In genomic region chr19:10948416-10948815, GRCm38 (mm10) we compare ENCODE assay signal across 8 mouse cellular contexts. TPM values are rescaled to one million over a fixed set of nuclear protein-coding genes. Genes with fewer than 3 reads are reported as not detected.
DNase-seq lines count a peak whose midpoint lies in the region; ATAC-seq and TF ChIP-seq lines count a peak whose summit lies in the region.

No protein-coding gene starts in this region.

- H3K27ac ChIP-seq in forebrain, embryonic 13.5 days, result no peak overlapping the region
- no peak overlapping the region for H3K27ac ChIP-seq in limb, embryonic 14.5 days (replicated peaks; ENCODE audit: low read depth, low read length)
- H3K27ac ChIP-seq in olfactory bulb, adult 2 months (ENCODE audit: insufficient read depth, low read depth, low read length), result no peak overlapping the region

- peak; percentile 15 for DNase-seq in adrenal gland, postnatal 25 days
- no peak for DNase-seq in adrenal gland, adult 18-20 months (ENCODE audit: low spot score in 2 of 2)
- peak; percentile 9 for DNase-seq in right cerebral cortex, postnatal 4 days
- DNase-seq in right cerebral cortex, postnatal 10 days (ENCODE audit: low spot score in 2 of 2), result no peak
- no peak for DNase-seq in limb, embryonic 14.5 days (ENCODE audit: low spot score)
- no peak for DNase-seq in embryo, embryonic 10 days (ENCODE audit: low spot score)

- peak overlapping the region; percentile 79 for H3K4me3 ChIP-seq in forebrain, embryonic 13.5 days
- H3K4me3 ChIP-seq in limb, embryonic 14.5 days (replicated peaks; ENCODE audit: low read length), result peak overlapping the region; percentile 57
- H3K4me3 ChIP-seq in olfactory bulb, adult 2 months (ENCODE audit: insufficient read depth, low read depth, low read length), result peak overlapping the region; percentile 52

- TF ChIP-seq CTCF in olfactory bulb, adult 2 months (IDR thresholded peaks at IDR 0.05; ENCODE audit: insufficient read depth, low read depth, low read length), result no peak

- peak overlapping the region; percentile 100 for H3K4me2 ChIP-seq in forebrain, embryonic 13.5 days
- H3K4me2 ChIP-seq in limb, embryonic 14.5 days (replicated peaks; ENCODE audit: low read depth, low read length, severe bottlenecking), result peak overlapping the region; percentile 99

- H3K36me3 ChIP-seq in forebrain, embryonic 13.5 days (ENCODE audit: poor library complexity, severe bottlenecking), result peaks cover 29% of the 10 kb centered on the region
- peaks cover 22% of the 10 kb centered on the region for H3K36me3 ChIP-seq in limb, embryonic 14.5 days (ENCODE audit: control insufficient read depth, insufficient read depth, low read length)

- WGBS in forebrain, embryonic 13.5 days, result under 1% methylated on average over 20 of the region's 20 CpGs
- under 1% methylated on average over 20 of the region's 20 CpGs for WGBS in limb, embryonic 14.5 days
- 1% methylated on average over 20 of the region's 20 CpGs for WGBS in olfactory bulb, adult 2 months

- ATAC-seq in forebrain, embryonic 13.5 days, result peak; percentile 3; the same call in 1 of the 2 replicates
- ATAC-seq in limb, embryonic 14.5 days (ENCODE audit: low FRiP score, low read depth), result no peak

- H3K27me3 ChIP-seq in forebrain, embryonic 13.5 days, result no peaks in the 10 kb centered on the region
- no peaks in the 10 kb centered on the region for H3K27me3 ChIP-seq in limb, embryonic 14.5 days (ENCODE audit: control insufficient read depth, insufficient read depth, low read length)

- H3K9me3 ChIP-seq in forebrain, embryonic 13.5 days (replicated peaks), result no peaks in the 10 kb centered on the region
- no peaks in the 10 kb centered on the region for H3K9me3 ChIP-seq in limb, embryonic 14.5 days (ENCODE audit: control insufficient read depth, low read length)

- TF ChIP-seq POLR2A in limb, embryonic 14.5 days (IDR thresholded peaks at IDR 0.05; ENCODE audit: borderline replicate concordance, extremely low read depth, insufficient read depth, insufficient read length), result no peak
- TF ChIP-seq POLR2A in olfactory bulb, adult 2 months (IDR thresholded peaks at IDR 0.05; ENCODE audit: insufficient read depth, low read depth, low read length), result no peak

- peaks cover 28% of the 10 kb centered on the region for H3K4me1 ChIP-seq in forebrain, embryonic 13.5 days
- peaks cover 17% of the 10 kb centered on the region for H3K4me1 ChIP-seq in limb, embryonic 14.5 days (ENCODE audit: control insufficient read depth, insufficient read depth, low read length)
- H3K4me1 ChIP-seq in olfactory bulb, adult 2 months (ENCODE audit: control insufficient read depth, insufficient read depth, low read length), result peaks cover 19% of the 10 kb centered on the region

- peak overlapping the region; percentile 88 for H3K9ac ChIP-seq in forebrain, embryonic 13.5 days
- peak overlapping the region; percentile 73 for H3K9ac ChIP-seq in limb, embryonic 14.5 days (ENCODE audit: low read depth, low read length, severe bottlenecking)

RNA-seq across cellular contexts. Expression of gene Ccdc86, which starts 0.7 kb away (rescaled TPM):
- total RNA-seq in adrenal gland, postnatal 25 days (2021), result 14.5 and 16.7 TPM in 2 replicates
- 10 to 100 TPM; 16.2 to 20.0 TPM for total RNA-seq in adrenal gland, adult 18-20 months (2021)
- polyA plus RNA-seq in forebrain, embryonic 13.5 days (2015; fragmentation: Nextera tagmentation; extraction: Ambion mirVana), result 21.2 and 22.9 TPM in 2 replicates
- 10.3 and 11.2 TPM in 2 replicates for polyA plus RNA-seq in limb, embryonic 14.5 days (2012; rRNA removed)
- 22.4 and 23.8 TPM in 2 replicates for polyA plus RNA-seq in limb, embryonic 14.5 days (2014; fragmentation: Nextera tagmentation; extraction: Ambion mirVana)
- not detected in 2 replicates for polyA plus RNA-seq in olfactory bulb, adult 2 months (2012; ENCODE audit: insufficient read depth, insufficient read length, low replicate concordance, missing spikeins)

RNA-seq across cellular contexts. Expression of gene Ptgdr2, which starts 11.5 kb away (rescaled TPM):
- total RNA-seq in adrenal gland, postnatal 25 days (2021), result 0.12 and 0.48 TPM in 2 replicates
- total RNA-seq in adrenal gland, adult 18-20 months (2021), result not detected
- polyA plus RNA-seq in forebrain, embryonic 13.5 days (2015; fragmentation: Nextera tagmentation; extraction: Ambion mirVana), result 0.06 and 0.17 TPM in 2 replicates
- polyA plus RNA-seq in limb, embryonic 14.5 days (2012; rRNA removed), result 0.15 and 0.33 TPM in 2 replicates
- polyA plus RNA-seq in limb, embryonic 14.5 days (2014; fragmentation: Nextera tagmentation; extraction: Ambion mirVana), result 0.07 TPM in 2 replicates
- not detected in 2 replicates for polyA plus RNA-seq in olfactory bulb, adult 2 months (2012; ENCODE audit: insufficient read depth, insufficient read length, low replicate concordance, missing spikeins)

RNA-seq across cellular contexts. Expression of gene Ms4a10, which starts 26.1 kb away (rescaled TPM):
- total RNA-seq in adrenal gland, postnatal 25 days (2021), result 30.9 and 39.3 TPM in 2 replicates
- 10 to 100 TPM in 1 of 2 experiments, under 1 TPM in 1; 0.51 to 25.4 TPM for total RNA-seq in adrenal gland, adult 18-20 months (2021)
- polyA plus RNA-seq in forebrain, embryonic 13.5 days (2015; fragmentation: Nextera tagmentation; extraction: Ambion mirVana), result not detected in 2 replicates
- polyA plus RNA-seq in limb, embryonic 14.5 days (2012; rRNA removed), result 0.08 and 0.27 TPM in 2 replicates
- 0.57 TPM in 1 of 2 replicates, not detected in the other for polyA plus RNA-seq in limb, embryonic 14.5 days (2014; fragmentation: Nextera tagmentation; extraction: Ambion mirVana)
- not detected in 2 replicates for polyA plus RNA-seq in olfactory bulb, adult 2 months (2012; ENCODE audit: insufficient read depth, insufficient read length, low replicate concordance, missing spikeins)

RNA-seq across cellular contexts. Expression of gene Zp1, which starts 28.0 kb away (rescaled TPM):
- total RNA-seq in adrenal gland, postnatal 25 days (2021), result not detected in 2 replicates
- total RNA-seq in adrenal gland, adult 18-20 months (2021), result not detected
- polyA plus RNA-seq in forebrain, embryonic 13.5 days (2015; fragmentation: Nextera tagmentation; extraction: Ambion mirVana), result not detected in 2 replicates
- 0.04 TPM in 1 of 2 replicates, not detected in the other for polyA plus RNA-seq in limb, embryonic 14.5 days (2012; rRNA removed)
- not detected in 2 replicates for polyA plus RNA-seq in limb, embryonic 14.5 days (2014; fragmentation: Nextera tagmentation; extraction: Ambion mirVana)
- not detected in 2 replicates for polyA plus RNA-seq in olfactory bulb, adult 2 months (2012; ENCODE audit: insufficient read depth, insufficient read length, low replicate concordance, missing spikeins)

RNA-seq across cellular contexts. Expression of gene Ms4a15, which starts 44.6 kb away (rescaled TPM):
- not detected in 2 replicates for total RNA-seq in adrenal gland, postnatal 25 days (2021)
- total RNA-seq in adrenal gland, adult 18-20 months (2021), result not detected
- not detected in 2 replicates for polyA plus RNA-seq in forebrain, embryonic 13.5 days (2015; fragmentation: Nextera tagmentation; extraction: Ambion mirVana)
- not detected in 2 replicates for polyA plus RNA-seq in limb, embryonic 14.5 days (2012; rRNA removed)
- polyA plus RNA-seq in limb, embryonic 14.5 days (2014; fragmentation: Nextera tagmentation; extraction: Ambion mirVana), result not detected in 2 replicates
- not detected in 2 replicates for polyA plus RNA-seq in olfactory bulb, adult 2 months (2012; ENCODE audit: insufficient read depth, insufficient read length, low replicate concordance, missing spikeins)

Comparison
In these comparisons a context has a peak if more than half of its experiments do, and no peak if none do; other contexts are left out.
1. DNase-seq: peak in adrenal gland, postnatal 25 days (single experiment) and right cerebral cortex, postnatal 4 days (single experiment); none in adrenal gland, adult 18-20 months (0 of 2), right cerebral cortex, postnatal 10 days (0 of 2), limb, embryonic 14.5 days (single experiment) and embryo, embryonic 10 days (single experiment).
2. Peak in every context shown above with its lines, with median percentiles within 50 percentile points of each other: H3K4me3 ChIP-seq.